8 mouse cellular contexts compared by ENCODE assay signal in the genomic region with DNA sequence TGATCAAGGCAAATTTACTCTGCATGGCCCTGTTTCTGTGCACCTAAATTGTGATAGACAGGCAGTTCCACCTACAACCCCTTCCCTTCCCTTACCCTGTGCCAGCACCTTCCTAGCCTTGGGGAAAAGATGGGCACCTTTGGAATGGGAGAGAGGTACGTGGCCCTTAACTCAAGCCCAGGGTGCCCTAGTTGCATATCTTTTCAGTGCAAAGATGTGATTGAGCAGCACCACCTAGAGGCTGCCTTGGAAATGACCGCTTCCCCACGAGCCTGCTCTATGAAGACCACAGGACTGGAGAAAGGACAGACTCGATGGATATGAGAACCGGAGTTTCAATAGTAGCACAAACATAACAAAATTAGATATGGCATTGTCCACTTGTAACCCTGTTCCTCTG. TPM values are rescaled to one million over a fixed set of nuclear protein-coding genes. Genes with fewer than 3 reads are reported as not detected.
DNase-seq lines count a peak whose midpoint lies in the region; ATAC-seq and TF ChIP-seq lines count a peak whose summit lies in the region.

No protein-coding gene starts in this region.

- WGBS in forebrain, embryonic 10.5 days, result 20% methylated on average over 5 of the region's 5 CpGs
- 2% methylated on average over 5 of the region's 5 CpGs for WGBS in large intestine, adult 2 months
- 9% methylated on average over 5 of the region's 5 CpGs for WGBS in lung, adult 2 months
- WGBS in neural tube, embryonic 15.5 days, result 11% methylated on average over 5 of the region's 5 CpGs

- no peak overlapping the region for H3K4me3 ChIP-seq in CH12.LX (replicated peaks in 1 of 3; ENCODE audit: low read depth in 2 of 3, low read length in 2 of 3, poor library complexity in 1 of 3)
- H3K4me3 ChIP-seq in forebrain, embryonic 10.5 days, result no peak overlapping the region
- H3K4me3 ChIP-seq in lung, adult 2 months (replicated peaks; ENCODE audit: extremely low read depth, low read depth, low read length), result no peak overlapping the region
- no peak overlapping the region for H3K4me3 ChIP-seq in neural tube, embryonic 15.5 days (replicated peaks)

- no peak overlapping the region for H3K27ac ChIP-seq in CH12.LX (ENCODE audit: insufficient read depth, low read depth)
- H3K27ac ChIP-seq in forebrain, embryonic 10.5 days, result no peak overlapping the region
- no peak overlapping the region for H3K27ac ChIP-seq in neural tube, embryonic 15.5 days (replicated peaks)

- H3K9me3 ChIP-seq in CH12.LX (replicated peaks; ENCODE audit: low read length), result no peaks in the 10 kb centered on the region
- no peaks in the 10 kb centered on the region for H3K9me3 ChIP-seq in forebrain, embryonic 10.5 days
- no peaks in the 10 kb centered on the region for H3K9me3 ChIP-seq in neural tube, embryonic 15.5 days (replicated peaks)

- H3K79me2 ChIP-seq in CH12.LX (replicated peaks; ENCODE audit: control insufficient read depth, extremely low read depth, insufficient read depth, poor library complexity, severe bottlenecking), result no peaks in the 10 kb centered on the region

- peak; percentile 66 for DNase-seq in CH12.LX (ENCODE audit: extremely low read depth)
- DNase-seq in brain, adult 2 months (ENCODE audit: low read depth, low spot score), result peak; percentile 82
- peak; percentile 73 for DNase-seq in forebrain, embryonic 10.5 days (ENCODE audit: extremely low spot score, low spot score)
- peak; percentile 35 for DNase-seq in heart, postnatal 25 days (ENCODE audit: low spot score)
- peak; percentile 42 for DNase-seq in large intestine, adult 2 months (ENCODE audit: low read depth, low spot score)
- peak; percentile 76 for DNase-seq in lung, adult 2 months
- DNase-seq in thymus, postnatal 10 days (ENCODE audit: low spot score in 2 of 2), result peak; percentile 46 to 72

- H3K27me3 ChIP-seq in CH12.LX (replicated peaks), result peaks cover 4% of the 10 kb centered on the region
- H3K27me3 ChIP-seq in forebrain, embryonic 10.5 days (ENCODE audit: poor library complexity, severe bottlenecking), result no peaks in the 10 kb centered on the region
- no peaks in the 10 kb centered on the region for H3K27me3 ChIP-seq in neural tube, embryonic 15.5 days (replicated peaks)

- ATAC-seq in neural tube, embryonic 15.5 days (ENCODE audit: low FRiP score), result peak; percentile 53; the same call in 1 of the 2 replicates

- peak; percentile 84 to 89 for TF ChIP-seq CTCF in CH12.LX (conservative IDR thresholded peaks at IDR 0.05 in 1 of 2, IDR thresholded peaks at IDR 0.05 in 1 of 2; ENCODE audit: low read depth in 2 of 2, low read length in 2 of 2)
- peak; percentile 91 for TF ChIP-seq CTCF in lung, adult 2 months (IDR thresholded peaks at IDR 0.05; ENCODE audit: insufficient read depth, low read length)

- peak; percentile 80 for TF ChIP-seq RAD21 in CH12.LX (IDR thresholded peaks at IDR 0.05; ENCODE audit: low read depth, low read length)

- TF ChIP-seq EP300 in CH12.LX (IDR thresholded peaks at IDR 0.05; ENCODE audit: low read length), result no peak

- in situ Hi-C loops in CH12.LX (cut with MboI; ENCODE audit: low pct_ligation_motif_present, low pct_unique_long_range_greater_than_20kb, low sequenced_read_pairs), result loop anchor here (25.0 kb wide), 2 partner anchors 521 to 654 kb away; no protein-coding TSS in a partner anchor

- intact Hi-C loops in heart, postnatal 25 days (cut with DNase I), result loop anchor here (1.0 to 5.0 kb wide), 2 partner anchors 23 to 226 kb away; no protein-coding TSS in a partner anchor

- dilution Hi-C loops in CH12.LX (cut with MboI; ENCODE audit: extremely low pct_ligation_motif_present, extremely low pct_unique_long_range_greater_than_20kb, low sequenced_read_pairs), result loop anchor here (25.0 kb wide), 1 partner anchor 429 kb away; no protein-coding TSS in a partner anchor

- no peak for TF ChIP-seq POLR2A in CH12.LX (IDR thresholded peaks at IDR 0.05; ENCODE audit: low read depth, low read length)
- TF ChIP-seq POLR2A in lung, adult 2 months (IDR thresholded peaks at IDR 0.05; ENCODE audit: borderline replicate concordance, extremely low read depth, low read depth, low read length), result no peak

- H3K4me2 ChIP-seq in CH12.LX (ENCODE audit: insufficient read depth, low read depth, poor library complexity, severe bottlenecking), result no peak overlapping the region
- no peak overlapping the region for H3K4me2 ChIP-seq in neural tube, embryonic 15.5 days

- H3K36me3 ChIP-seq in CH12.LX (replicated peaks in 1 of 2; ENCODE audit: control insufficient read depth in 1 of 2, insufficient read depth in 1 of 2, low read length in 1 of 2), result no peaks in the 10 kb centered on the region
- no peaks in the 10 kb centered on the region for H3K36me3 ChIP-seq in forebrain, embryonic 10.5 days (replicated peaks)
- H3K36me3 ChIP-seq in neural tube, embryonic 15.5 days, result no peaks in the 10 kb centered on the region

- no peak overlapping the region for H3K9ac ChIP-seq in CH12.LX (ENCODE audit: insufficient read depth, low read depth)
- H3K9ac ChIP-seq in neural tube, embryonic 15.5 days (replicated peaks), result no peak overlapping the region

- peaks cover 4 to 6% of the 10 kb centered on the region in 2 experiments for H3K4me1 ChIP-seq in CH12.LX (ENCODE audit: control insufficient read depth in 1 of 2, insufficient read depth in 2 of 2)
- H3K4me1 ChIP-seq in forebrain, embryonic 10.5 days, result no peaks in the 10 kb centered on the region
- no peaks in the 10 kb centered on the region for H3K4me1 ChIP-seq in lung, adult 2 months (ENCODE audit: control insufficient read depth, insufficient read depth, low read length)
- 0 out of 2 replicates have a peak, but pooled peaks cover 2% of the 10 kb centered on the region for H3K4me1 ChIP-seq in neural tube, embryonic 15.5 days

TF ChIP-seq in CH12.LX, 34 proteins besides CTCF, POLR2A, EP300 and RAD21:
- TF ChIP-seq ZKSCAN1 (IDR thresholded peaks at IDR 0.05; ENCODE audit: borderline replicate concordance, low read depth, low read length) (no peak), TCF12 (IDR thresholded peaks at IDR 0.05; ENCODE audit: low read depth, low read length) (no peak), USF1 (IDR thresholded peaks at IDR 0.05; ENCODE audit: low read depth, low read length) (no peak), POLR2AphosphoS2 (IDR thresholded peaks at IDR 0.05; ENCODE audit: low read depth, low read length) (no peak), MYC (IDR thresholded peaks at IDR 0.05; ENCODE audit: low read depth, low read length) (0 out of 2 replicates have a peak, but pooled peaks have one; percentile 21), CHD2 (IDR thresholded peaks at IDR 0.05; ENCODE audit: low read length) (no peak), NELFE (IDR thresholded peaks at IDR 0.05; ENCODE audit: low read depth, low read length) (peak; percentile 17; the same call in 1 of the 2 replicates), MXI1 (IDR thresholded peaks at IDR 0.05; ENCODE audit: low read depth, low read length) (no peak), ELF1 (IDR thresholded peaks at IDR 0.05; ENCODE audit: low read depth, low read length) (no peak), SMC3 (IDR thresholded peaks at IDR 0.05; ENCODE audit: low read depth, low read length) (peak; percentile 61), ETS1 (conservative IDR thresholded peaks at IDR 0.05; ENCODE audit: low read depth, low read length) (no peak), NRF1 (IDR thresholded peaks at IDR 0.05; ENCODE audit: low read depth, low read length) (no peak), IRF4 (IDR thresholded peaks at IDR 0.05; ENCODE audit: low read depth, low read length) (no peak), BHLHE40 (IDR thresholded peaks at IDR 0.05; ENCODE audit: low read depth, low read length) (no peak), ZC3H11A (IDR thresholded peaks at IDR 0.05; ENCODE audit: low read depth, low read length) (no peak), SIN3A (IDR thresholded peaks at IDR 0.05; ENCODE audit: low read length) (no peak), KAT2A (IDR thresholded peaks at IDR 0.05; ENCODE audit: insufficient replicate concordance, low read length) (no peak), CHD1 (IDR thresholded peaks at IDR 0.05; ENCODE audit: low read depth, low read length) (no peak)
TF ChIP-seq in CH12.LX: peak in this region for 3.

RNA-seq across cellular contexts. Expression of gene Tarbp1, which starts 8.1 kb away (rescaled TPM):
- total RNA-seq in CH12.LX (2012; rRNA removed) (10.4 and 11.5 TPM in 2 replicates), CH12.LX (2014; rRNA removed) (10.2 and 10.3 TPM in 2 replicates)
- 9.7 and 10.7 TPM in 2 replicates for polyA plus RNA-seq in CH12.LX (2012; ENCODE audit: insufficient read length, low read depth)
- polyA plus RNA-seq in forebrain, embryonic 10.5 days (2016; fragmentation: Nextera tagmentation; extraction: Ambion mirVana), result 1.9 and 2.3 TPM in 2 replicates
- 1 to 10 TPM; 4.0 to 5.1 TPM for total RNA-seq in heart, postnatal 25 days (2021)
- 1.7 and 3.0 TPM in 2 replicates for polyA plus RNA-seq in large intestine, adult 2 months (2012; rRNA removed)
- polyA plus RNA-seq in lung, adult 2 months (2012; rRNA removed), result 4.4 TPM in 2 replicates
- 1.6 and 2.0 TPM in 2 replicates for polyA plus RNA-seq in neural tube, embryonic 15.5 days (2015; fragmentation: Nextera tagmentation; extraction: Ambion mirVana)
